Mouse (Mus musculus) testis, postnatal 14 days (tissue): Measurements from ENCODE around the gene Gm49510.
A peak's percentile ranks its signal among the peaks of the same experiment; 100 is the strongest.

Experiments
- DNase-seq: peaks from one replicate; pipeline ENCODE4 v3.0.0; 2021; ENCODE audit warnings: low spot score

The Gm49510 gene

GRCm38 (mm10) chr15:78916052-78916826 lies 16.8 kb downstream of the Gm49510 start:
- DNase-seq, result no peak

GRCm38 (mm10) chr15:78918126-78918525 lies 18.7 kb downstream of the Gm49510 start:
- no peak for DNase-seq

- no peak for DNase-seq
Measured at GRCm38 (mm10) chr15:78919914-78920313, 20.4 kb downstream of the Gm49510 start.

- no peak for DNase-seq
Measured at GRCm38 (mm10) chr15:78922700-78923099, 23.2 kb downstream of the Gm49510 start.

GRCm38 (mm10) chr15:78923585-78923984 lies 24.1 kb downstream of the Gm49510 start:
- DNase-seq, result no peak

- peak; percentile 63 for DNase-seq
Measured at GRCm38 (mm10) chr15:78925129-78925528, 25.7 kb downstream of the Gm49510 start.

- DNase-seq, result peak; percentile 86
Measured at GRCm38 (mm10) chr15:78926021-78926919, 26.8 kb downstream of the Gm49510 start, which contains the start of gene Lgals1. Lgals1 (plus strand) TSS chr15:78926725.

- no peak for DNase-seq
Measured at GRCm38 (mm10) chr15:78927021-78927787, 27.7 kb downstream of the Gm49510 start.

GRCm38 (mm10) chr15:78927788-78928457 lies 28.5 kb downstream of the Gm49510 start:
- DNase-seq, result peak; percentile 77

- no peak for DNase-seq
Measured at GRCm38 (mm10) chr15:78928539-78928938, 29.1 kb downstream of the Gm49510 start.

- DNase-seq, result no peak
Measured at GRCm38 (mm10) chr15:78930192-78930706, 30.8 kb downstream of the Gm49510 start.

- no peak for DNase-seq
Measured at GRCm38 (mm10) chr15:78930801-78931426, 31.4 kb downstream of the Gm49510 start.

GRCm38 (mm10) chr15:78931577-78931976 lies 32.1 kb downstream of the Gm49510 start:
- DNase-seq, result no peak

GRCm38 (mm10) chr15:78934784-78935320 lies 35.4 kb downstream of the Gm49510 start, which contains the start of gene Nol12:
Nol12 (plus strand) TSS chr15:78934933.
- peak; percentile 85 for DNase-seq

- no peak for DNase-seq
Measured at GRCm38 (mm10) chr15:78936403-78936802, 36.9 kb downstream of the Gm49510 start.

- no peak for DNase-seq
Measured at GRCm38 (mm10) chr15:78937311-78937710, 37.8 kb downstream of the Gm49510 start.

- DNase-seq, result no peak
Measured at GRCm38 (mm10) chr15:78937963-78938362, 38.5 kb downstream of the Gm49510 start.

- no peak for DNase-seq
Measured at GRCm38 (mm10) chr15:78940325-78940724, 40.9 kb downstream of the Gm49510 start.

GRCm38 (mm10) chr15:78942663-78943062 lies 43.2 kb downstream of the Gm49510 start:
- peak; percentile 50 for DNase-seq

GRCm38 (mm10) chr15:78946232-78946631 lies 46.8 kb downstream of the Gm49510 start:
- no peak for DNase-seq
